Mouse (Mus musculus): ENCODE results near the gene Jam2.

DNA sequence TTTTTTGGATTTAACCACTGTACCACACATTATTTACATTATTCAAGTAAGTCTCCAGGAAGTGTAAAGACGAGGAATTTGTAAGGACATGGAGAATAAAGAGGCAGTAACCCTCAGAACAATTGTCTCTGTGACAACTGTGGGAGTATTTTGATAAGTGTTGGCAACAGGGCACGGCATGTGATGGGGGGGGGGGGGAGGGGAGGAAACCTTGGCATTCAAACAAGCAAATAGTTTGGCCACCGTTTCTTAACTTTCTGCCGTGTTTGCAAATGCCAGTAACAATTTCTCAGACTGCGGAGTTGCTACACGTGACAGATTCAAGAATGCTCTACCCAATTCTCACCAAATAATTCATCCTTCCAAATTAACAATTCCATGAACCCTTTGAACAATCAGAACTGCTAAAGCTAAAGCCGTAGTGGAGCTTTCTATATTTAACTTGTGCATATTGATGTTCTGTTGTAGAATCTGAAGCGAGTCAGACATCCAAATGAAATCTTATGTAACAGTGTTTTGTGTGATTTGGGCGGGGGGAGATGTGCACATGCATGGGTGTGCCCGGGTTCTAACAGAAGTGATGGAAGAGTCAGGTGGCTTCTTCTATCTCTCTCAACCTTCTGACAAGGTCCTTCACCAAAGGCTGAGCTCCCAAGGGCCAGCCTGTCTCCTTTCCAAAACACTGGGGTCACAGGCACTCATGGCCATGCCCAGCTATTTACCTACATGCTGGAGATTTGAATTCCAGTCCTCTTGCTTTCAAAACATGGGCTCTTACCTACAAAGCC is 29.0 kb upstream of the Jam2 start:
- TF ChIP-seq CTCF (conservative IDR thresholded peaks at IDR 0.05; ENCODE audit: insufficient read depth, insufficient read length, low read depth, low read length) (no peak), POLR2A (IDR thresholded peaks at IDR 0.05; ENCODE audit: low read depth, low read length) (no peak)
